Mouse (Mus musculus): ENCODE measurements around the gene Erp27. TPM values are rescaled to one million over a fixed set of nuclear protein-coding genes. Genes with fewer than 3 reads are reported as not detected.

Gene Erp27
- polyA plus RNA-seq, 1 experiment from 2014 or later = 0.98 TPM

GRCm38 (mm10) chr6:136939326-136940187 lies 17.6 kb upstream of the Erp27 start:
- WGBS = 45% methylated on average over 14 of the region's 14 CpGs
- 0 out of 2 replicates have a peak overlapping the region, but pooled peaks have one; percentile 32 for H3K4me3 ChIP-seq
- H3K9ac ChIP-seq = no peak overlapping the region
- no peaks in the 10 kb centered on the region for H3K27me3 ChIP-seq (replicated peaks)
- H3K9me3 ChIP-seq (replicated peaks) = no peaks in the 10 kb centered on the region
- H3K27ac ChIP-seq (ENCODE audit: poor library complexity, severe bottlenecking) = peak overlapping the region; percentile 91
- peaks cover 55% of the 10 kb centered on the region for H3K4me1 ChIP-seq (replicated peaks)
- ATAC-seq (ENCODE audit: insufficient number of reproducible peaks, low FRiP score) = no peak
- no peaks in the 10 kb centered on the region for H3K36me3 ChIP-seq
- H3K4me2 ChIP-seq = peak overlapping the region; percentile 57

- WGBS = 59% methylated on average over 18 of the region's 18 CpGs
- Histone ChIP-seq H3K27ac (ENCODE audit: poor library complexity, severe bottlenecking) (peak overlapping the region; percentile 91), H3K4me2 (peak overlapping the region; percentile 36), H3K9me3 (replicated peaks) (no peaks in the 10 kb centered on the region), H3K4me1 (replicated peaks) (peaks cover 53% of the 10 kb centered on the region), H3K36me3 (no peaks in the 10 kb centered on the region), H3K4me3 (no peak overlapping the region), H3K27me3 (replicated peaks) (no peaks in the 10 kb centered on the region), H3K9ac (peak overlapping the region; percentile 53; the same call in 1 of the 2 replicates)
- 0 out of 2 replicates have a peak, but pooled peaks have one; percentile 13 for ATAC-seq (ENCODE audit: insufficient number of reproducible peaks, low FRiP score)
Measured at GRCm38 (mm10) chr6:136938331-136939126, 16.5 kb upstream of the Erp27 start.

- peaks cover 9% of the 10 kb centered on the region for H3K36me3 ChIP-seq
- WGBS = 83% methylated on average over 3 of the region's 3 CpGs
- no peak overlapping the region for H3K27ac ChIP-seq (ENCODE audit: poor library complexity, severe bottlenecking)
- no peak overlapping the region for H3K9ac ChIP-seq
- no peaks in the 10 kb centered on the region for H3K9me3 ChIP-seq (replicated peaks)
- H3K27me3 ChIP-seq (replicated peaks) = no peaks in the 10 kb centered on the region
- peaks cover 44% of the 10 kb centered on the region for H3K4me1 ChIP-seq (replicated peaks)
- ATAC-seq (ENCODE audit: insufficient number of reproducible peaks, low FRiP score) = no peak
- H3K4me3 ChIP-seq = no peak overlapping the region
- no peak overlapping the region for H3K4me2 ChIP-seq
Measured at GRCm38 (mm10) chr6:136937117-136937516, 15.1 kb upstream of the Erp27 start.

- no peak overlapping the region for H3K27ac ChIP-seq (ENCODE audit: poor library complexity, severe bottlenecking)
- no peak overlapping the region for H3K4me2 ChIP-seq
- H3K9me3 ChIP-seq (replicated peaks) = no peaks in the 10 kb centered on the region
- H3K9ac ChIP-seq = no peak overlapping the region
- H3K36me3 ChIP-seq = peaks cover 11% of the 10 kb centered on the region
- H3K4me1 ChIP-seq (replicated peaks) = peaks cover 43% of the 10 kb centered on the region
- ATAC-seq (ENCODE audit: insufficient number of reproducible peaks, low FRiP score) = no peak
- H3K27me3 ChIP-seq (replicated peaks) = no peaks in the 10 kb centered on the region
- no peak overlapping the region for H3K4me3 ChIP-seq
- 82% methylated on average over 9 of the region's 9 CpGs for WGBS
Measured at GRCm38 (mm10) chr6:136936361-136936760, 14.4 kb upstream of the Erp27 start.

- no peak overlapping the region for H3K9ac ChIP-seq
- WGBS = 58% methylated on average over 3 of the region's 3 CpGs
Measured at GRCm38 (mm10) chr6:136935233-136935632, 13.3 kb upstream of the Erp27 start.

GRCm38 (mm10) chr6:136934068-136934467 lies 12.1 kb upstream of the Erp27 start:
- no peaks in the 10 kb centered on the region for H3K9me3 ChIP-seq (replicated peaks)
- H3K27ac ChIP-seq (ENCODE audit: poor library complexity, severe bottlenecking) = no peak overlapping the region
- no peak overlapping the region for H3K9ac ChIP-seq
- ATAC-seq (ENCODE audit: insufficient number of reproducible peaks, low FRiP score) = no peak
- H3K36me3 ChIP-seq = peaks cover 13% of the 10 kb centered on the region
- no peaks in the 10 kb centered on the region for H3K27me3 ChIP-seq (replicated peaks)
- H3K4me3 ChIP-seq = no peak overlapping the region
- no peak overlapping the region for H3K4me2 ChIP-seq
- peaks cover 33% of the 10 kb centered on the region for H3K4me1 ChIP-seq (replicated peaks)
- 76% methylated on average over 7 of the region's 7 CpGs for WGBS

More at GRCm38 (mm10) chr6:136935233-136935632, 13.3 kb upstream of the Erp27 start:
- ATAC-seq (ENCODE audit: insufficient number of reproducible peaks, low FRiP score) = no peak
- peaks cover 11% of the 10 kb centered on the region for H3K36me3 ChIP-seq
- H3K4me2 ChIP-seq = no peak overlapping the region
- H3K4me1 ChIP-seq (replicated peaks) = peaks cover 43% of the 10 kb centered on the region
- H3K27me3 ChIP-seq (replicated peaks) = no peaks in the 10 kb centered on the region
- H3K9me3 ChIP-seq (replicated peaks) = no peaks in the 10 kb centered on the region
- no peak overlapping the region for H3K27ac ChIP-seq (ENCODE audit: poor library complexity, severe bottlenecking)
- H3K4me3 ChIP-seq = no peak overlapping the region

- Histone ChIP-seq H3K27me3 (replicated peaks) (no peaks in the 10 kb centered on the region), H3K9me3 (replicated peaks) (no peaks in the 10 kb centered on the region), H3K36me3 (peaks cover 23% of the 10 kb centered on the region), H3K9ac (0 out of 2 replicates have a peak overlapping the region, but pooled peaks have one; percentile 1), H3K4me3 (no peak overlapping the region), H3K4me1 (replicated peaks) (peaks cover 24% of the 10 kb centered on the region), H3K4me2 (no peak overlapping the region), H3K27ac (ENCODE audit: poor library complexity, severe bottlenecking) (peak overlapping the region; percentile 82)
- 73% methylated on average over 13 of the region's 13 CpGs for WGBS
- no peak for ATAC-seq (ENCODE audit: insufficient number of reproducible peaks, low FRiP score)
Measured at GRCm38 (mm10) chr6:136931246-136931645, 9.3 kb upstream of the Erp27 start.

- peak overlapping the region; percentile 59 for H3K4me2 ChIP-seq
- peaks cover 28% of the 10 kb centered on the region for H3K36me3 ChIP-seq
- peak; percentile 92 for ATAC-seq (ENCODE audit: insufficient number of reproducible peaks, low FRiP score)
- peak overlapping the region; percentile 63; the same call in 1 of the 2 replicates for H3K9ac ChIP-seq
- H3K27me3 ChIP-seq (replicated peaks) = no peaks in the 10 kb centered on the region
- H3K4me1 ChIP-seq (replicated peaks) = peaks cover 24% of the 10 kb centered on the region
- peak overlapping the region; percentile 82 for H3K27ac ChIP-seq (ENCODE audit: poor library complexity, severe bottlenecking)
- H3K9me3 ChIP-seq (replicated peaks) = no peaks in the 10 kb centered on the region
- WGBS = 2% methylated on average over 12 of the region's 12 CpGs
- H3K4me3 ChIP-seq = peak overlapping the region; percentile 39
Measured at GRCm38 (mm10) chr6:136930677-136931076, 8.7 kb upstream of the Erp27 start.

GRCm38 (mm10) chr6:136927626-136928025 lies 5.6 kb upstream of the Erp27 start:
- peaks cover 40% of the 10 kb centered on the region for H3K36me3 ChIP-seq
- H3K4me1 ChIP-seq (replicated peaks) = peaks cover 15% of the 10 kb centered on the region
- no peak overlapping the region for H3K27ac ChIP-seq (ENCODE audit: poor library complexity, severe bottlenecking)
- no peak overlapping the region for H3K4me3 ChIP-seq
- WGBS = 94% methylated on average over 1 of the region's 1 CpGs
- H3K9ac ChIP-seq = no peak overlapping the region
- H3K4me2 ChIP-seq = no peak overlapping the region
- ATAC-seq (ENCODE audit: insufficient number of reproducible peaks, low FRiP score) = no peak
- no peaks in the 10 kb centered on the region for H3K27me3 ChIP-seq (replicated peaks)
- H3K9me3 ChIP-seq (replicated peaks) = no peaks in the 10 kb centered on the region

GRCm38 (mm10) chr6:136925049-136925448 lies 3.1 kb upstream of the Erp27 start:
- Histone ChIP-seq H3K9me3 (replicated peaks) (no peaks in the 10 kb centered on the region), H3K4me1 (replicated peaks) (peaks cover 13% of the 10 kb centered on the region), H3K4me2 (no peak overlapping the region), H3K27ac (ENCODE audit: poor library complexity, severe bottlenecking) (no peak overlapping the region), H3K27me3 (replicated peaks) (no peaks in the 10 kb centered on the region), H3K36me3 (peaks cover 36% of the 10 kb centered on the region), H3K9ac (no peak overlapping the region), H3K4me3 (no peak overlapping the region)
- ATAC-seq (ENCODE audit: insufficient number of reproducible peaks, low FRiP score) = no peak
- WGBS = 64% methylated on average over 8 of the region's 8 CpGs

GRCm38 (mm10) chr6:136923532-136923931 lies 1.6 kb upstream of the Erp27 start, which contains the start of gene Pde6h:
TSS of gene Pde6h (plus strand) at chr6:136923832.
- Histone ChIP-seq H3K4me3 (no peak within 1 kb of the TSS), H3K27ac (ENCODE audit: poor library complexity, severe bottlenecking) (no peak within 1 kb of the TSS), H3K9ac (no peak within 1 kb of the TSS), H3K27me3 (replicated peaks) (no peaks in the 10 kb centered on the region), H3K36me3 (peaks cover 29% of the 10 kb centered on the region), H3K4me2 (no peak within 1 kb of the TSS), H3K9me3 (replicated peaks) (no peaks in the 10 kb centered on the region), H3K4me1 (replicated peaks) (peaks cover 13% of the 10 kb centered on the region)
- 88% methylated on average over 8 of the region's 8 CpGs for whole genome bisulfite sequencing
- ATAC-seq (ENCODE audit: insufficient number of reproducible peaks, low FRiP score) = no peak

Measured in heart, embryonic 12.5 days (tissue).